Mouse (Mus musculus): ENCODE measurements around the gene Lhx8. TPM values are rescaled to one million over a fixed set of nuclear protein-coding genes. Genes with fewer than 3 reads are reported as not detected.

Gene Lhx8
- polyA plus RNA-seq, 1 experiment from 2014 or later: 0.09 TPM

GRCm38 (mm10) chr3:154334806-154335205, 4.3 kb upstream of the Lhx8 start:
- Histone ChIP-seq H3K9me3 (ENCODE audit: control insufficient read depth, low read length) (no peaks in the 10 kb centered on the region), H3K27me3 (ENCODE audit: control insufficient read depth, insufficient read depth, low read depth, low read length) (peaks cover 58% of the 10 kb centered on the region)
- WGBS: 5% methylated on average over 10 of the region's 10 CpGs

GRCm38 (mm10) chr3:154333401-154333999, 3.0 kb upstream of the Lhx8 start:
- Histone ChIP-seq H3K9me3 (ENCODE audit: control insufficient read depth, low read length) (no peaks in the 10 kb centered on the region), H3K36me3 (ENCODE audit: control insufficient read depth, insufficient read depth, low read length) (no peaks in the 10 kb centered on the region), H3K4me3 (ENCODE audit: low read length) (peak overlapping the region; percentile 13; the same call in 1 of the 2 replicates), H3K4me2 (ENCODE audit: low read depth, low read length) (no peak overlapping the region; the same call in 1 of the 2 replicates), H3K27me3 (ENCODE audit: control insufficient read depth, insufficient read depth, low read depth, low read length) (peaks cover 69% of the 10 kb centered on the region), H3K4me1 (replicated peaks; ENCODE audit: control insufficient read depth, insufficient read depth, low read length) (peaks cover 13% of the 10 kb centered on the region), H3K27ac (ENCODE audit: low read length) (no peak overlapping the region), H3K9ac (ENCODE audit: low read length) (no peak overlapping the region)
- WGBS: 4% methylated on average over 16 of the region's 16 CpGs
- ATAC-seq (ENCODE audit: low read depth): no peak

More at GRCm38 (mm10) chr3:154334806-154335205, 4.3 kb upstream of the Lhx8 start:
- Histone ChIP-seq H3K9ac (ENCODE audit: low read length) (no peak overlapping the region), H3K4me2 (ENCODE audit: low read depth, low read length) (no peak overlapping the region), H3K4me1 (replicated peaks; ENCODE audit: control insufficient read depth, insufficient read depth, low read length) (peaks cover 10% of the 10 kb centered on the region; the same call in 1 of the 2 replicates), H3K4me3 (ENCODE audit: low read length) (no peak overlapping the region), H3K36me3 (ENCODE audit: control insufficient read depth, insufficient read depth, low read length) (no peaks in the 10 kb centered on the region), H3K27ac (ENCODE audit: low read length) (no peak overlapping the region)
- ATAC-seq (ENCODE audit: low read depth): no peak

DNA sequence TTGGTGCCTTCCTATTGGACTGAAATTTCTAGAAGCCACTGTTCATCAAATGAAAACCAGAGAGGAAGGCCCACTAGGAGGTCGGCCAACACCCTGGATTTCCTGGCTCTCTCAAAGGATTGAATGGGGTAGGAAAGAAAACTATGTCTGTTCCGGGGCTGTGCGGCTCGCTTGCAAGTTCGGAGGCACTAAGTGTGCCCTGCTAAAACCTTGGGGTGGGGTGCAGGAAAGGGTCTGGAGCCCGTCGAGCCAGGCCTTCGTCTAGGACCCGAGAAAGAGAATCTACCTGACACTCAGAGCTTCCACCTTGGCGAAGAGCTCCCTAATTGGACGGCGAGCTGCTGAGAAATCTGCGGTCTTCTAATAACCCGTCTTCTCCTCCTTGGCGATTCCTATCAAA, 2.5 kb upstream of the Lhx8 start:
- Histone ChIP-seq H3K4me3 (ENCODE audit: low read length) (no peak overlapping the region), H3K36me3 (ENCODE audit: control insufficient read depth, insufficient read depth, low read length) (no peaks in the 10 kb centered on the region), H3K4me2 (ENCODE audit: low read depth, low read length) (no peak overlapping the region), H3K27me3 (ENCODE audit: control insufficient read depth, insufficient read depth, low read depth, low read length) (peaks cover 74% of the 10 kb centered on the region), H3K9ac (ENCODE audit: low read length) (no peak overlapping the region), H3K4me1 (replicated peaks; ENCODE audit: control insufficient read depth, insufficient read depth, low read length) (peaks cover 18% of the 10 kb centered on the region), H3K27ac (ENCODE audit: low read length) (no peak overlapping the region), H3K9me3 (ENCODE audit: control insufficient read depth, low read length) (no peaks in the 10 kb centered on the region)
- 5% methylated on average over 15 of the region's 15 CpGs for whole genome bisulfite sequencing
- no peak for ATAC-seq (ENCODE audit: low read depth)

DNA sequence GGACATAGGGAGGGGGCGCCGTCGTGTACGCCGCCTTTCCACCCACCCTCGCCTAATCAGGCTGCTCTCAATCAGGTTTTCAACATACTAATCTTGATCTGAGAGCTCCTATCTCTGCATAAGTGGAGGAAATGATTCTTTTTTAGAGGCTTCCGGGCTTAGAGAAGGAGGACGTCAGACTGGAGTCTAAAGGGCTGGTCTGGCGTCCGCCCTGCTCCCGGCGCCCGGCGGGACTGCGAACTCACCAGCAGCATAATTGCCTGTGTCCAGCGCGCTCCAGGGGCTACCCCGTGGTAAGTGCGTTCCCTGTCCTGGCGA, 1.7 kb upstream of the Lhx8 start:
- Histone ChIP-seq H3K27ac (ENCODE audit: low read length) (no peak overlapping the region), H3K9me3 (ENCODE audit: control insufficient read depth, low read length) (no peaks in the 10 kb centered on the region), H3K9ac (ENCODE audit: low read length) (no peak overlapping the region), H3K4me2 (ENCODE audit: low read depth, low read length) (peak overlapping the region; percentile 47), H3K27me3 (ENCODE audit: control insufficient read depth, insufficient read depth, low read depth, low read length) (peaks cover 80% of the 10 kb centered on the region), H3K4me3 (ENCODE audit: low read length) (peak overlapping the region; percentile 34), H3K4me1 (replicated peaks; ENCODE audit: control insufficient read depth, insufficient read depth, low read length) (peaks cover 20% of the 10 kb centered on the region), H3K36me3 (ENCODE audit: control insufficient read depth, insufficient read depth, low read length) (no peaks in the 10 kb centered on the region)
- 0 out of 2 replicates have a peak, but pooled peaks have one; percentile 45 for ATAC-seq (ENCODE audit: low read depth)
- whole genome bisulfite sequencing: under 1% methylated on average over 20 of the region's 20 CpGs

GRCm38 (mm10) chr3:154331506-154332212, 1.2 kb upstream of the Lhx8 start:
- WGBS: 3% methylated on average over 21 of the region's 21 CpGs
- Histone ChIP-seq H3K4me2 (ENCODE audit: low read depth, low read length) (peak overlapping the region; percentile 47), H3K9ac (ENCODE audit: low read length) (no peak overlapping the region), H3K27me3 (ENCODE audit: control insufficient read depth, insufficient read depth, low read depth, low read length) (peaks cover 81% of the 10 kb centered on the region), H3K4me1 (replicated peaks; ENCODE audit: control insufficient read depth, insufficient read depth, low read length) (peaks cover 20% of the 10 kb centered on the region), H3K36me3 (ENCODE audit: control insufficient read depth, insufficient read depth, low read length) (no peaks in the 10 kb centered on the region), H3K4me3 (ENCODE audit: low read length) (peak overlapping the region; percentile 34), H3K9me3 (ENCODE audit: control insufficient read depth, low read length) (no peaks in the 10 kb centered on the region), H3K27ac (ENCODE audit: low read length) (no peak overlapping the region)
- ATAC-seq (ENCODE audit: low read depth): no peak

DNA sequence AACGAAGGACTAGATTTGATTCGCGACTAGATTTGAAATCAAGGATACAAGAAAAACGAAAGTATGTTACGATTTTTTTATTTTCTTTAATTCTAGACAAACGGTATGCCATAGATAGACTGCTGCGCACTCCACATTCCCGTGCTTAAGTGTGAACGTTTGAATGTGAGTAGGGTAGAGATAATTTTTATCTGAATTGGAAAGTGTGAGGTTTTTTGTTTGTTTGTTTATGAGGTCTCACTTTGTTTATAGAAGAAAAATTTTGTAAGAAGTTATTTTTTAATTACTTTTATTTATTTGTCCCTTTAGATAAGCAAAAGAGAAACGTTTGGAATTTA, 513 bp upstream of the Lhx8 start:
- ATAC-seq (ENCODE audit: low read depth): no peak
- under 1% methylated on average over 10 of the region's 10 CpGs for WGBS

DNA sequence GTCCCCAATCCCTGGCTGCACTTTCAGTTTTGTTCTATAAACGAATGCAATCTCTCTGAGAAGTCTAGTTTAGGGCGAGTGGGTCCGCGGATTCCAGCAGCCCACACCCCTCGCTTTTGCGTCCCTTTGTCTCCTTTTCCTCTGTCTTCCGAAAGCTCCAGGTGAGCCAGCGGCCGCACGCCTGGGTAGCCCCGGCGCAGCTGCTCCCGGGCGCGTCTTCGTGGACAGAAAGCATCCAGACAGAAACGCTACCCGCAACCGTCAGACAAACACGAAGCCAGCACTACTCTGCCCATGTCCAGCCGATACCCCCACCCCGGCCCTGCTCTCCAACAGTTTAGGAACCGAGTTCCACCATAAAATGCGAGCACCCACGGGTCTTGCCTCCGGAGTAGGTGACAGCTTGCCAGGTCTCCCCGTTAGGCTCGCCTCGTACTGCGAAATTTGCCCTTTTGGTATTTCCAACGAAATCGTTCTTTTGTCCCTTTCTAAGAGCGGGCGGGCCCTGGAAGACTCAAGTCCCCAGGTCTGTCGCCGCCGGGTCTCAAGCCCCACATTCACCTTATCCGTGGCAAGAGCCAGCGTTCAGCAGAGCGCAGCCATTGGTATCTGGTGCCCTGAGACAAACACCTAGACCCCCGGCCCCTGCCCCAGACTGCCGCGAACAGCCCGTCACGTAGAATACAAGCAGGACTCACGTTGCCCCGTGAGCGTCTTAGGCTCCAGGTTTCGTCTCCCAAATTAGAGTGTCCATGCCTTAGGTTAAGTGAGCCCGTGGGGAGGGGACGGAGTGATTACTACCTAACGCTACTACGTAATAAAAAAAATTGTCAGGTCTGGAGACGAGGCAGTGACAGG, 907 bp downstream of the Lhx8 start:
- WGBS: under 1% methylated on average over 54 of the region's 54 CpGs
- Histone ChIP-seq H3K36me3 (ENCODE audit: control insufficient read depth, insufficient read depth, low read length) (no peaks in the 10 kb centered on the region), H3K9ac (ENCODE audit: low read length) (no peak overlapping the region), H3K4me1 (replicated peaks; ENCODE audit: control insufficient read depth, insufficient read depth, low read length) (peaks cover 20% of the 10 kb centered on the region), H3K4me2 (ENCODE audit: low read depth, low read length) (peak overlapping the region; percentile 22), H3K27ac (ENCODE audit: low read length) (no peak overlapping the region), H3K4me3 (ENCODE audit: low read length) (peak overlapping the region; percentile 32), H3K9me3 (ENCODE audit: control insufficient read depth, low read length) (no peaks in the 10 kb centered on the region), H3K27me3 (ENCODE audit: control insufficient read depth, insufficient read depth, low read depth, low read length) (peaks cover 79% of the 10 kb centered on the region)
- ATAC-seq (ENCODE audit: low read depth): 0 out of 2 replicates have a peak, but pooled peaks have one; percentile 15

More for the DNA sequence above, 513 bp upstream of the Lhx8 start:
- Histone ChIP-seq H3K4me2 (ENCODE audit: low read depth, low read length) (peak overlapping the region; percentile 20; the same call in 1 of the 2 replicates), H3K9ac (ENCODE audit: low read length) (no peak overlapping the region), H3K9me3 (ENCODE audit: control insufficient read depth, low read length) (no peaks in the 10 kb centered on the region), H3K27me3 (ENCODE audit: control insufficient read depth, insufficient read depth, low read depth, low read length) (peaks cover 82% of the 10 kb centered on the region), H3K27ac (ENCODE audit: low read length) (no peak overlapping the region), H3K4me3 (ENCODE audit: low read length) (peak overlapping the region; percentile 8; the same call in 1 of the 2 replicates), H3K36me3 (ENCODE audit: control insufficient read depth, insufficient read depth, low read length) (no peaks in the 10 kb centered on the region), H3K4me1 (replicated peaks; ENCODE audit: control insufficient read depth, insufficient read depth, low read length) (peaks cover 20% of the 10 kb centered on the region)

DNA sequence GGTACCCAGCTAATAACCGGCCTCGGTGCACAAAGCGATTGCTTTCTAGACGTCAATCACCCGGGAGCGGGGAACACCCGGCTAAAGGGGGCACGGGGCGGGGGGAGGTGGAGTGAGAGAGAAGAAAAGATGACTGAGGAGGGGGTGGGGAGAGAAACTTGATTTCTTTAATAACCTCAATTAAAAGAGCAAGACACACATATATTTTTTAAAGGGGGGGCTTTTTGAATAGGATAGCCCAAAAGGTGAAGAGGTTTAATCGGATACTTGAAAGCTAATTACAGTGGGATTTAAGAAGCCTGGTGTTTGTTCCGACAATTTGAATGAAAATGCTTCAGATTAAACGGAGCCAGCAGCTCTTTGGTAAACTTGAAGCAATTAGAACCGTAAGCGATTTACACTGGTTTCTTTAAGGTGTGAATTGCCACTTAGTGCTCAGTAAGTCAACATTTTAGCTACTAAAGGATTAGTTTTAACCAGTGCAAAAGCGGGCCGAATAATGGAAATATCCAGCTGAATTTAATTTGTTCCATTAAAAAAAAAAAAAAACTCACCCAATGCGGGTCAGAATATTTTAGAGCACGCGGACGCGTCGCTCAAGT, 1.6 kb downstream of the Lhx8 start:
- no peaks in the 10 kb centered on the region for H3K36me3 ChIP-seq (ENCODE audit: control insufficient read depth, insufficient read depth, low read length)
- peak overlapping the region; percentile 44 for H3K4me3 ChIP-seq (ENCODE audit: low read length)
- H3K4me2 ChIP-seq (ENCODE audit: low read depth, low read length): peak overlapping the region; percentile 68
- 0 out of 2 replicates have a peak overlapping the region, but pooled peaks have one; percentile 7 for H3K9ac ChIP-seq (ENCODE audit: low read length)
- H3K4me1 ChIP-seq (replicated peaks; ENCODE audit: control insufficient read depth, insufficient read depth, low read length): peaks cover 20% of the 10 kb centered on the region
- H3K27ac ChIP-seq (ENCODE audit: low read length): no peak overlapping the region
- no peak for ATAC-seq (ENCODE audit: low read depth)
- H3K9me3 ChIP-seq (ENCODE audit: control insufficient read depth, low read length): no peaks in the 10 kb centered on the region
- WGBS: under 1% methylated on average over 22 of the region's 22 CpGs
- H3K27me3 ChIP-seq (ENCODE audit: control insufficient read depth, insufficient read depth, low read depth, low read length): peaks cover 79% of the 10 kb centered on the region

All from lung, embryonic 16.5 days (tissue).